Mouse (Mus musculus) C2C12 (cell line): ENCODE results near the gene Acadm. TPM values are rescaled to one million over a fixed set of nuclear protein-coding genes. Genes with fewer than 3 reads are reported as not detected.

Source experiments
- H3K27me3 ChIP-seq: one replicate; pipeline ENCODE4 v1.6.1; 2011; ENCODE audit not compliant: control insufficient read depth, insufficient read depth, insufficient read length
- H3K36me3 ChIP-seq: one replicate; pipeline ENCODE4 v1.6.1; 2011; ENCODE audit not compliant: control insufficient read depth, insufficient read depth
- H3K4me3 ChIP-seq: one replicate; pipeline ENCODE4 v1.5.1; 2011; ENCODE audit warnings: mild to moderate bottlenecking, control low read depth; ENCODE audit not compliant: poor library complexity, insufficient read depth, severe bottlenecking
- H3K79me2 ChIP-seq: one replicate; pipeline ENCODE4 v1.6.1; 2011; ENCODE audit not compliant: control insufficient read depth, insufficient read depth
- H3K79me3 ChIP-seq: one replicate; pipeline ENCODE4 v1.6.1; 2011; ENCODE audit warnings: low read depth, control low read depth
- H3ac ChIP-seq: one replicate; pipeline ENCODE3; 2011; ENCODE audit warnings: low read depth; ENCODE audit not compliant: control insufficient read depth, insufficient read length
- CEBPB ChIP-seq: IDR thresholded peaks from one replicate; pipeline ENCODE4 v1.6.1; 2011; ENCODE audit warnings: low read depth, mild to moderate bottlenecking, control low read depth, moderate library complexity
- CTCF ChIP-seq: IDR thresholded peaks from one replicate; pipeline ENCODE4 v1.5.1; 2011; ENCODE audit not compliant: control insufficient read depth, insufficient read depth, insufficient read length
- FOSL1 ChIP-seq: IDR thresholded peaks from one replicate; pipeline ENCODE4 v1.8.0; 2011; ENCODE audit warnings: mild to moderate bottlenecking, low read length; ENCODE audit not compliant: poor library complexity, insufficient read depth, severe bottlenecking
- MAX ChIP-seq: IDR thresholded peaks from one replicate; pipeline ENCODE4 v1.6.1; 2011; ENCODE audit warnings: mild to moderate bottlenecking, control low read depth
- MYOD1 ChIP-seq: IDR thresholded peaks from one replicate; pipeline ENCODE4 v1.6.1; 2011; ENCODE audit warnings: low read depth; ENCODE audit not compliant: control insufficient read depth, insufficient read length
- MYOG ChIP-seq: IDR thresholded peaks from one replicate; pipeline ENCODE4 v1.6.1; 2011; ENCODE audit not compliant: control insufficient read depth, insufficient read length; ENCODE audit errors: extremely low read depth
- USF1 ChIP-seq: IDR thresholded peaks from one replicate; pipeline ENCODE4 v1.6.1; 2011; ENCODE audit warnings: low read depth, mild to moderate bottlenecking, control low read depth, moderate library complexity
- polyA plus RNA-seq: library from polyadenylated mRNA; unstranded; fragments of >200 nt; fragmentation: generic; extraction: Trizol; gene quantifications from one replicate; pipeline ENCODE4 v1.2.1, GENCODE M21; 2012; ENCODE audit warnings: missing spikeins

Acadm gene
- polyA plus RNA-seq, 1 experiment: 26.0 TPM

DNA sequence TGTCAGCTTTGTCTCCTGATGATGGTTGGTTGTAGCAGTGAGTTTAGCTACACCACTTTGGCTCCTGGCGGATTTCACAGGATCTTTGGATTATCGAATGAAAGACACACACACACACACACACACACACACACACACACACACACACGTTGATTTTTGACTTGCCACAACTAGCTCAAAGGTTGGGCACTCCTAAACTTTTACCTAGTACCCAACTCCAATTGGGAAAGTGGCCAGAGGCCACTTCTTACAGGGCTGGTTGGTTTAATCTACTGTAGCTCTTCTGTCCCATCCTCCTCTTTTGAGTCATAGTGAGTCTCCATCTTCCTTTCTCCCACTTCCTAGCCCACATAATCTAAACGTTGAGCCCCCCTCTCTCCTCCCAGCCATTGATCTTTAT lies 2.8 kb upstream of the Acadm start:
- Histone ChIP-seq H3K27me3 (no peaks in the 10 kb centered on the region), H3K79me3 (peaks cover 5% of the 10 kb centered on the region), H3K79me2 (peaks cover 19% of the 10 kb centered on the region), H3K4me3 (no peak overlapping the region), H3K36me3 (no peaks in the 10 kb centered on the region), H3ac (no peak overlapping the region)
- TF ChIP-seq CTCF (no peak), CEBPB (no peak), USF1 (no peak), FOSL1 (no peak), MYOG (no peak), MAX (no peak), MYOD1 (no peak)

DNA sequence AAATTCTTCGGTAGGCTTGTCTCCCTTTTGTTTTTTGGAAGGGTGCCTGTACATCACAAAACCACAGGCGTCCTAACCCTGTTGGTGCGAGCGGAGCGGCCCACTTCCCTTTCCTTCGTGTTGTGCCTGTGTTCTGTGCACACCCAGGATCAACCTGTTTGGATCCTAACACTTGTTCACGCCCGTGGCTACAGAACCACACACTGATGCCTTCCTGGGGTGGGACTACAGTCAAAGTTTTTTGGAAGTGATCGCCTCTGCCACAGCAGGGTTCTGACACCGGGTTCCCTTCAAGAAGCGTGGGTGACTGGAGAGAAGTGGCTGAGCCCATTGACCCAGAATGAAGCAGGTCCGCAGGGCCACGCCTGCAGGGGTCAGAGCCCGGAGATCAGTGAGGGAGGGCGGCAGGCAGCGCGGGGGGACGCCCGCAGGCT lies 514 bp downstream of the Acadm start:
- TF ChIP-seq MYOD1: no peak
- no peak for TF ChIP-seq CTCF
- TF ChIP-seq FOSL1: no peak
- TF ChIP-seq MAX: no peak
- no peak for TF ChIP-seq USF1
- TF ChIP-seq CEBPB: no peak
- no peak for TF ChIP-seq MYOG
- Histone ChIP-seq H3K27me3 (no peaks in the 10 kb centered on the region), H3K36me3 (peaks cover 16% of the 10 kb centered on the region), H3K79me2 (peaks cover 27% of the 10 kb centered on the region), H3ac (peak overlapping the region; percentile 98), H3K79me3 (peaks cover 5% of the 10 kb centered on the region), H3K4me3 (peak overlapping the region; percentile 59)

DNA sequence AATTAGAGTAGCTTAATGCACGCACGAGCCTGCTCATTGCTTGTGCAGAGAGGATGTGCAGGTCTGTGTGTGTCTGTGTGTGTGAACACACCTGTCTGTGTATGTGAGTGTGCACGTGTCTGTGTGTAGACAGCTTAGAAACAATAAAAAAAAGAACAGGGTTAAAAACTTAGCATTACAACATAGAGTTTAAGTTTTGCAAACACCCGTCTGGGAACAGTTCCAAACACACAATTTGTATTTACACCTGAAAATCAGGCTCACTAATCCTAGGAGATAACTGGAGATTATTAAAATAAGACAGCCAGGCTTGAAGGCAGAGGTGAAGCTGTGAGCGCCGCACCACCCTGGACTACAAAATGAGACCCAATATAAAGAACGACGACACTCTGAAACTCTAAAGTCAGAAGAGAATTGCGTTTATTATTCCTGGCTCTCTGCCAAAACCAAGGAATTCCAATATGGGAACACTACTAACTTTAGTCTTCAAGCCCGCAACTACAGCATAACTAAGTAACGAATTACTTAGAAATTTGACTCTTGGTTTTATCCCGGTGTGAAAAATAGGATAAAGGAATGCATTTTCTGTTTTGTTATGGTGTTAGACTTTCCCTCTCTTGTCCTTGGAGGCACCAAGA lies 1.3 kb downstream of the Acadm start:
- H3K27me3 ChIP-seq: no peaks in the 10 kb centered on the region
- H3K79me3 ChIP-seq: peaks cover 5% of the 10 kb centered on the region
- H3ac ChIP-seq: no peak overlapping the region
- H3K79me2 ChIP-seq: peaks cover 27% of the 10 kb centered on the region
- peak overlapping the region; percentile 59 for H3K4me3 ChIP-seq
- TF ChIP-seq USF1 (no peak), CTCF (no peak), MYOG (no peak), MYOD1 (no peak), CEBPB (no peak), FOSL1 (no peak), MAX (no peak)
- H3K36me3 ChIP-seq: peaks cover 16% of the 10 kb centered on the region

DNA sequence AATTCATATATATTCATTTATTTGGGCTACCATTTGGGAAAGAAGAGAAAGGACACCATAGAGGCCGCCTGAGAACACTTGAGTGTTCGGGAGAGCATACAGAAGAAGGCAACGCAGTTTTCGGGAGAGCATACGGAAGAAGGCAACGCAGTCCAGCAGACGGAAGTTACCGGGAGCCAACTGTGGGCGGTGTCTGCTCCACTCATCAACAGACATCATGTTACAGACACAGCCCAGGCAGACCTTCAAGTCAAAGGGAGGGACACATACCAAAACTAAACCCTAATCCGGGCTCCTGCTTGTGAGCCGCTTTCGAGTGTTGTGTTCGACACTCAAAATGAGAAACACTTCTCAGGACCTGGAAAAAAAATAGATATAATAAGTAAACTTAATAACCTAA lies 2.8 kb downstream of the Acadm start:
- H3K4me3 ChIP-seq: no peak overlapping the region
- peaks cover 32% of the 10 kb centered on the region for H3K36me3 ChIP-seq
- H3K79me2 ChIP-seq: peaks cover 27% of the 10 kb centered on the region
- peaks cover 5% of the 10 kb centered on the region for H3K79me3 ChIP-seq
- H3K27me3 ChIP-seq: no peaks in the 10 kb centered on the region
- no peak for TF ChIP-seq CEBPB
- no peak for TF ChIP-seq MYOD1
- no peak for TF ChIP-seq MAX
- TF ChIP-seq USF1: no peak
- TF ChIP-seq CTCF: no peak
- TF ChIP-seq MYOG: no peak
- TF ChIP-seq FOSL1: no peak
- H3ac ChIP-seq: no peak overlapping the region

DNA sequence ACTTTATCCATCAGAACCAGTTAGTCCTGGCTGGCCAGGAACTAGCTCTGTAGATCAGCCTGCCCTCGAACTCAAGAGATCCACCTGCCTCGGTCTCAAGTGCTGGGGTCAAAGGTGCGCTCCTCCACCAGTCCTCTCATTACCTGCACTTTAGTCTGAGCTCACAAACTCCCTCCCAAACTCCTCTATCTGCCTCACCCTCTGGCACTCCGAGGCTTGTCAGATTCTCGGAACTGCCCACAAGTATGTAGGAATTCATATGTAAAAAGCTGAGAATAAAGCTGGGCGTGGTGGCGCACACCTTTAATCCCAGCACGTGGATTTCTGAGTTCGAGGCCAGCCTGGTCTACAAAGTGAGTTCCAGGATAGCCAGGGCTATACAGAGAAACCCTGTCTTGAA lies 3.9 kb downstream of the Acadm start:
- Histone ChIP-seq H3ac (no peak overlapping the region), H3K79me2 (peaks cover 27% of the 10 kb centered on the region), H3K36me3 (peaks cover 34% of the 10 kb centered on the region), H3K79me3 (peaks cover 5% of the 10 kb centered on the region), H3K27me3 (no peaks in the 10 kb centered on the region), H3K4me3 (no peak overlapping the region)
- TF ChIP-seq CTCF (no peak), MAX (no peak), MYOG (no peak), FOSL1 (no peak), CEBPB (no peak), MYOD1 (no peak)
